Mouse (Mus musculus) ES-CJ7 (cell line): ENCODE measurements around the gene U2af2.

Experiments
- DNase-seq: peaks from one replicate; pipeline ENCODE4 v3.0.0; 2011; ENCODE audit warnings: low read depth, low spot score

U2af2 gene

DNA sequence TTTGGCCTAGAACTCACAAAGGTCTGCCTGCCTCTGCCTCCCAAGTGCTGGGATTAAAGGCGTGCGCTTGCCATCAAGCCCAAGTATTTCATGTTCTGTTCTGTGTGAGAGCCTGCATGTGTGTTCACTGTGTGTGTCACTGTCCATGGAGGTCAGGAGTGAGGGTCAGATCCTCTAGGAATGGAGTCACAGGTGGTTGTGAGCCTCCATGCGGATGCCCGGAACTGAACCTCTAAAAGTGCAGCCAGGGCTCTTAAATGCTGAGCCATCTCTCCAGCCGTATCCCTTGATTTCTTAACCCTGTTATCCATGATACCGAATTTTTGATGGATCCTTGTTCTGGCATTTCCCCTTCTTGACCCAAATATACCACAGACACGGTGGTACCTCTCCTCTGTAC lies 24.9 kb upstream of the U2af2 start:
- DNase-seq, result no peak

DNA sequence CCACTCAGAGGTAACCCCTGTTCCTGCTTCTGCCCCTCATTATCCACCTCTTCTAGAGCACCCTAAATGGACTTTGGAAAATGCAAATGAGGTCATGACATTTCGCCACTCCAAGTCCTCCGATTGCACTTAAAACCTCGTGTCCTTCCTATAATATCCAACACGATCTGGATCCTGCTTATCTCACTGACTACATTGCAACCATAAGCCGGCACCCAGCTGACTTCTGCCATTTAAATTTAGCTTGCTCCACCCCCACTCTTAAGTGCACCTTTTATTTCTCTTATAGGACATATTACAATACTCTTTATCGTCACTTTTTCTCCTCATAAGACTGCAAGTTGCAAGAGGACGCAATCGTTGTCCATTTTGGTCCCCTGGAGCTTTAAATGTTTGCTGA lies 24.5 kb upstream of the U2af2 start:
- no peak for DNase-seq

DNA sequence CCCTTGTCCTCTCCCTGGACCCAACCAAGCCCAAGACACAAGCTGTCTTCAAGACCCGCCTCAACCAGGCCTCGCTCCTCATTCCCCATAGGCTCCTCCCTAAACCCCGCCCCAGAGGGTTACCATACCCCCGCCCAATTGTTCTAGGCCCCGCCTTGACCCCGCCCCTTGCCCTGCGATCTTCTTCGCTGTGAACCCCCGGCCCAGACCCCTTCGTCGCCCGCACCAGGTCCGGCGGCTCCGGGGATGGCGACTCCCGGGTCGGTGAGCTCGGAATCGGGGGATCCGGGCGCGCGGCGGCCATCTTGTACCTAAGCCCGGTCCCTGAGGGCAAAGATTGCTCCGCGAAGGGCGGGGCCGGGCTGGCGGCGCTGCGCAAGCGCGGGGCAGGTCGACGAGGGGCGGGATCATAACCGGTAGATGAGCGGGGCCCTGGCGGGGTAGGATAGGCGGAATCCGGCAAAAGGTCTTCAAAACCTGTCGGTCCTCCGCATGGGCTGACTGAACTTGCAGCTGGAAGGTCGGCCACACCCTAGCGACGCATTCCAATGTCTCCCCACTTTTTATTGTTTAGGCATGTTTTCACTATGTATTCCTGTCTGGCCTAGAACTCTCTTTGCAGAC lies 23.7 kb upstream of the U2af2 start, which contains the start of gene Zfp784:
Zfp784 (minus strand) TSS at position 338 of the 624 bp plus-strand sequence.
- DNase-seq, result peak; percentile 87

DNA sequence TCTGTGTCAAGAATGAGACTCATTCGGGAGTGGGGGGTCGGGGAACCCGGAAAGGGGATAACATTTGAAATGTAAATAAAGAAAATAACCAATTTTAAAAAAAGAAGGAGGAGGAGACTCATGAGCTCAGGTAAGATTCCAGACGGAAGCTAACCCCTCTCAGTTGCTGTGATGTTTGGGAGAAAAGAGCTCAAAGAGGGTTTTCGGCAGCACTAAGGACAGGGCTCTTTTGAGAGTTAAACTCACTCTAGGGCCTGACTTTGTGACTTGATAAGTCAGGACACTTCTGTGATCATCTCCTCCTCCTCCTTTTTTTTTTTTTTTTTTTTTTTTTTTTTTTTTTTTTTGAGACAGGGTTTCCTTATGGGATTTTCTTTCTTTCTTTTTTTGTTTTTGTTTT lies 23.0 kb upstream of the U2af2 start:
- no peak for DNase-seq

DNA sequence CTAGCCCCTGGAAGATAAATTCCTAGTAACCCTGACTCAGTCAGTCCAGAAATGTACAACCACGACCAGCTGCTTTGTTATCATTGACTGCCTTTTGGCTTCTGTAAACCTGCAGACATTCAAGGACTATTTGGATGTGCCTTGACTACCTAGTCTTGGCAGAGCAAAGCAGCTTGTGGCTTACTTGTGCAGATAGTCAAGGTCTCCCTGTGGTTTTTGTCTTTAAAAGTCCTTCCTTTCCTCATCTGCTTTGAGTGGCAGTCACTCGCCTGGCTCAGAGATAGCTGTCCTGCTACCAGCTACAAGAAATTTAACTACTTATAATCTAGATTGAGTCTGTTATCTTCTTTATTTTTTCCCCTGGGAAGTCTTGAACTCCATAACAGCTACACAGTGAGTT lies 17.0 kb upstream of the U2af2 start:
- DNase-seq, result no peak

DNA sequence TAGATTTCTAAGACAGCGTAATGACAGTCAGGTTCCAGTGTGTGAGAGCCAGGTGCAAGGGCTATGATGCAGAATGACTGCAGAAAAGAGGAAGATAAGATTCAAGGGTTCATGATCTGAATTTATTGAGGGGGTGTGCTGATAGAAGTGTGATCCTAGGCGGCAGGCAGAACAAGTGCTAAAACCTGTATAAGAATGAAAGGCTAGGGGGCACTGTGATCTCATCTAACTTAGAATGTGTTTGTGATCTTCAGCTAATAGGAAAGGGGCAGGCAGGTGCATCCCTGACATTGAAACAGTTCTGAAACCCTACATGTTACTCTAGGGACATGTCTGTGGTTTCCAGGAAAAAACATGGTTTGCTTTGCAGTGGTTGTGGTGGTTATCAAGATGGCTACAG lies 15.8 kb upstream of the U2af2 start:
- DNase-seq, result no peak

DNA sequence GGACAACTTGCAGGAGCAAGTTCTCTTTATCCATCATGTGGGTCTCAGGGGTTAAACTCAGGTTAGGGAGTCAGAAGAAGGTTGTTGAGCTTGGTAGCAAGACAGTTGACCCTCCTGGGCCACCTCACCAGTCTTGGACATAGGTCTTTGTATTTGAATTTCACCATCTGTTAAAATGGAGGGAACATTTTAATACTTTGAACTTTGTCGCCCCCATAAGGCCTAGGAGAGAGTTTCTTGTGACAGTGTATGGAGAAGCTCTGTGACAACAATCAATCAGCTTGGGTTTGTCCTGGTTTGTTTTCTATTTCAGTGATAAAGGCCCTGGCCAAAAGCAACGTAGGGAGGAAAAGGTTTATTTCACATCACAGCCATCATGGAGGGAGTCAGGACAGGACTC lies 14.6 kb upstream of the U2af2 start:
- DNase-seq, result peak; percentile 58

DNA sequence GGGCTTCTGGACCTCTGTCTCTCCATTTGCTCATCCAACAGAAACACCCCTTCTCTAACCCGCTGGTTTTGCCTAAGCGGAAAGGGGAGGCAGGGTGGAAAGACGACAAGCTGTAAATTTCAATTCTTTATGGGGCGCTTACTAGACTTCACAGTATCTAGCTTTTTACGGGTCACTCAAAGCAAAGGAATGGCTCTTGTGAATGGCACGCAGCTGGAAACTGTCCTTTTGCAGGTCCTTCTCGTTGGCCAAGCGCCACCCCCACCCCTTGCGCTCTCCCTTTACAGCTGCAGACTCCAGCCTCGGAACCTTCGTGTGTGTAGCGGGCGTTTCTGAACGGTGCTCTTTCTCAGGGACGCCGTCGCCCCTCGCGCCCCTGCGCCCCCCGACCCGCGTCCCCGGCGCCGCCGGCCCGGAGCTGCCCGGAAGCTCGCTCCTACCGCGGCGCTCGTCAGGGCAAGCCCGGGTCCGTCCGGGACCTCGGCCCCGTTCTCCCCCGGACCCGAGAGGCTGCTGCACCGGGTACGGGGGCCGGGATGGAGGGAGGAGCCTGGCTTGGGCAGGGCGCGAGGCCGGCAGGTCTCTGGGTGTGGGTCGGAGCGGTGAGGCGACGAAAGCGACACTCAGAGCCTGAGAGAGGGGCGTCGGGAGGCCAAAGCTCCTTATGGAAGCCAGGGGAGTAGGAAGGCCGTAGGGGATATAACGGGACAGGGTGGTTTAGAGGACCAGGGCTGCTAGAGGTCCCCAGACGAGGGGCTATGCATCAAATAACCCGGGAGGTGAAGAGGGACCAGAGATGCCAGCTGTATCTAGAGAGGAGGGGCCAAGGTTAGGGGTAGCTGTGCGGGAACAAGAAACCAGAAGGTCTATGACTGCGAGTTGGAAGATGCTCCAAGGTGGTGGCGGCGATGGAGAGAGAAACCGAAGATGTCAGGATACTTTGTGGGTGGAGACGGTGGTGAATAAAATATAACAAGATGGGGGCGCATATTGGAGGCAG lies 10.4 kb upstream of the U2af2 start, which contains the start of gene Zfp580:
Zfp580 (plus strand) TSS at position 346 of the 1,000 bp plus-strand sequence.
- peak; percentile 77 for DNase-seq

DNA sequence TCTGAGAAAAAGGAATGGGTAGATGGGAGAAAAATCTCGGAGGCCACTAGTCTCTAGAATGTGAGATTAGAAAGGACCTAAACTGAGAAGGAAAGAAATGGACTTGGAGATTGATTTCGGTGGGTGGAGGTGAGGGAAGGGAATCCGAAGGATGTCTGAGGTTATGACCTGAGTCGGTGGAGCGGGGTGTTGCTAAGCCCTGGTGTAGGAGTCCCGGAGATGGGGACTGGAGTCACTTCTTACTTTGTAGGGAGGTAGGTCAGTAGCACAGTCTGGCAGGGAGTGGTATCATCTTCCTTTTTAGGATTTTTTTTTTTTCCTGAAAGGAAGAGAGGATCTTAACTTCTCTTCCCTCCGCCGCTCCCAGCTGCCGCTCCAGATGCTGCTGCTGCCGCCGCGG lies 9.5 kb upstream of the U2af2 start:
- peak; percentile 50 for DNase-seq

DNA sequence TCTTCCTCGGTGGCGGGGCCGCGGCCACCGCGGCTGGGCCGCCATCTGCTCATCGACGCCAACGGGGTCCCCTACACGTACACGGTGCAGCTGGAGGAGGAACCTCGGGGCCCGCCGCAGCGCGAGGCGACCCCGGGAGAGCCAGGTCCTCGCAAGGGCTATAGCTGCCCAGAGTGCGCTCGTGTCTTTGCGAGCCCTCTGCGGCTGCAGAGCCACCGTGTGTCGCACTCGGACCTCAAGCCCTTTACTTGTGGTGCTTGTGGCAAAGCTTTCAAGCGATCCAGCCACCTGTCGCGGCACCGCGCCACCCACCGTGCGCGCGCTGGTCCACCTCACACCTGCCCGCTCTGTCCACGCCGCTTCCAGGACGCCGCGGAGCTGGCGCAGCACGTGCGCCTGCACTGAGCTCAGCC lies 9.0 kb upstream of the U2af2 start:
- DNase-seq, result no peak

DNA sequence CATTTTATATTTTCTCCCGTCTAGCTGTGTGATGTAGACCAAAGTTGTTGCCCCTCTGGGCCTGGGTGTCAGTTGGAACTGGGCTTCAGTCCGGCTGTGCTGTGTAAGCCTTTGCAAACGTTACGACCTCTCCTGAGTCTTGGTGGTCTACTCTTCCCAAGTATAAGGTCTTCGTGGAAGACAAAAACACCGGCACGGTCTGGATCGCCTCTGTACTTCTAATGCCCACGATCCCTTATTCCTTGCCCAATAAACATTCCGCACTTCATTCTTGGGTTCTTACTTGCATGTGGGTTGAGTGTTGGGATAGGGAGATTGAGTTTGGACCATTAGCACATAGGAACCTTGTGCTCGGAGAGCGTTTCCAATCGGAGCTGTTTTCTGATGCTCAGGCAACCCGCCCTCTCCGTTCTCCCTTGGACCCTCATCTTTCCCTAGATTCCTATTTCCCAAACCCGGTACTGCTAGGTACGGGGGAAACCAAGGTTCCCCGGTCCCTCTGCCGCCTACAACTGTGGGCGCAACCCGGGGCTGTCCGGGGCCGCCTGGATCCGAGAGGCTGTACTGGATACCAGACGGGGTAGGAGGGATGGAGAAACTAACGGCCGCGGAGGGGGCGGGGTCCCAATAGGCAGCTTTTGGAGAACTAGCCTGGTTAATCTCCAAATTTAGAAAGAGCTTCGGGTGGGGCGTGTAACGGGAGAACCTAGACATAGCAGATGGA lies 8.3 kb upstream of the U2af2 start:
- peak; percentile 73 for DNase-seq

DNA sequence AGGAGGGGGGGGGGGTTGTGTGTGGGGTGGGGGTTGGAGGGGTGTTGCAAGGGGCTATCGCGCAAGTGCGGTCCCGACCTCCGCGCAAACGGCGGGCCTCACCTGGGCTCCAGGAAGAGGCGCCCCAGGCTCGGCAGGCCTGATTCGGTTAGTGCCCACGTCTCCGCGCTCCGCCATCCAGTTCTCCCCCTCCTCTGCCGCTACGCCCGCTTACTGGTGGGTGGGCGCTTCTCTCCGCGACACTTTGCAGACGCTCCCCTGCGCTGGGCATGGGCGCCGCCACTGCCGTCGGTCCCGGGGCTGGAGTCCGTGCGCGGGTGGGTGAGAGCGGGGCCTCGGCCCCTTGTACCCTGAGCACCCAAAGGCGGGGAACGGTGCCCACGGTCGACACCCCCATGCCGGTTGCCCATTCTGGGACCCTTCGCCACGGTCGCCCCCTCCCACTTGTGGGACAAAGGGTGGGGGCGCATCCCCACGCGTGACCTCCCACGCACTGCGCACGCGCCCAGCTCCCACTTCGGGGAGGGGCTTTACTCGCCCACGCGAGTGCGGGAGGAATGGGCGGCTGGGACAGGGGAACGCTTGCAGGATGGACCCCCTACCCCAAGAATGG lies 5.2 kb upstream of the U2af2 start:
- no peak for DNase-seq

DNA sequence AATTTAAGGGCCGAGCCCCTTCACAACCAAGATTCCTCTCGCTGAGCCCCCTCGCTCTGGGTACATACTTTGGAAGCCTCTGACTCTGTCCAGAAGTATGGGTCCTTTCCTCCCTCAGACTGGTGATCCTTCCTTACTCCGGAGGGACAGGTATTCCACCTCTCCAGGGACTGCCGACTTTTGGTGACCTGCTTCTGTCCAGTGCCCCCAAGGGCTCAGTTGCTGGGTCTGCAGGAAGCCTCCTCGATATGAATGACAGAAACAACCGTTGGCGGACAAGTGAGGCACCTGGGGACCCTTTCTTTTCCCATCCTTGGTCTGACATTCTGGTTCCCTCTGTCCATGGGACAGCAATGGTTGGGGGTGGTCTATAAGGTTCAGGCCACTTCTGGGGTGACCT lies 4.6 kb upstream of the U2af2 start:
- no peak for DNase-seq

DNA sequence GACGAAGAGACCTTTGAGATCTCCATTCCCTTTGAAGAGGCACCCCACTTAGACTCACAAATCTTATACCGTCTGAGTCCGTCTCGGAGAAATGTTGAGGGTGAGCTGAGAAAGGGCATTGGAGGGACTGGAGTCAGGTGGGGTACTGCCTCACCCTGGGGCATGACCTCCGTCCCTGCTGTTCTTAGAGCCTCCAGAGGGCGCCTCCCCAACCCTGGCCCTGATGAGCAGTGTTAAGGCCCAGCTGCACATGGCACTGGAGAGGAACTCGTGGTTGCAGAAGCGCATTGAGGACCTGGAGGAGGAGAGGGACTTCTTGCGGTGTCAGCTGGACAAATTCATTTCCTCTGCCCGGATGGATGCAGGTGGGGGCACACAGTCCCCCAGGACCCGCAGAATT lies 4.1 kb upstream of the U2af2 start:
- DNase-seq, result peak; percentile 71

DNA sequence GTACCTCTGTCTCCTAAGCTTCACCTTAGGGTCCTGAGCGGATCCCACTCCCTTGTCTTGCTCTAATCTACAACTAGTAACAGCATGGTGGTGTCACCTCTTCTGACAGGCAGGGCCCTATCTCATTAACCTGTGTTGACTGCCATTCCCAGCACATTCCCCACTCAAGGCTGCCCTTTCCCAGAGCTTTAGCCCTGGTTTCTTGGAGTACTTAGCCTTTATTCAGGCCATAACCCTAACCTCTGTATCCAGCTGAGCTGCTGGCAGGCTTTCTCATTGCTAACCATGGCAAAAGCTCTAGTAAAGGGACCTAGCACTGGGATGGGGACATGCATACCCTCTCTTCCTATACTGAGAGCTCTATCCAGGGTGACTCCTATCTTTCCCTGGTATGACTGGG lies 3.3 kb upstream of the U2af2 start:
- no peak for DNase-seq

DNA sequence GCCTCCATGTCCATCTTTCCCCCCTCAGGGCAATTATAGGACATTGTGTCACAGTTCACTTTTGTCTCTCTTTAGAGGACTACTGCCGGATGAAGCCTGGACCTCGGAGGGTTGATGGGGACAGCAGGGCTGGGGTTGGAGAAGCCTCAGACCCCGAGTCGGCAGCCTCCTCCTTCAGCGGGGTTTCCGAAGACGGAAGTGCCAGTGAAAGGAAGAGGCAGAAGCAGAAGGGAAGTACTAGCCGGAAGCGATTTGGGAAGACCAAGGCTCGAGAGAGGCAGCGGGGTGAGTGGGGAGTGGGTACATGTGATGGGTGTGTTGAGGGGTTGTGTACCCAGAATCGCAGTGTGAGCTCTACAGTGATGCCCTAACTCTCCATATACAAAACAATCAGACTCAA lies 2.5 kb upstream of the U2af2 start:
- no peak for DNase-seq

DNA sequence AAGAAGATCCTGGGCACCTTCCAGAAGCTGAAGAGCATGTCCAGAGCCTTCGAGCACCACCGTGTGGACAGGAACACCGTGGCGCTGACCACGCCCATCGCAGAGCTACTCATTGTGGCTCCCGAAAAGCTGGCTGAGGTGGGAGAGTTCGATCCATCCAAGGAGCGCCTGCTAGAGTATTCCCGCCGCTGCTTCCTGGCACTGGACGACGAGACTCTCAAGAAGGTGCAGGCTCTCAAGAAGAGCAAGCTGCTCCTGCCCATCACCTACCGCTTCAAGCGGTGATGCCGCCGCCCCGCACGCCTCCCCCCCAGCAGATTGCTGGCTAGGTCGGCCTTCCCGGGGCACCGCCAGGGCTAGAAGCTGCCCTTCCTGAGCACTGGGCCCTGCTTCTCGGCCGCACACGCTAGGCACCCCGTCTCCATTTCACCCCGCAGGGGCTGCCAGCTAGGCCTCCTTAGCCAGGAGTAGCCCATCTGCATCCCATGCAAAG lies 1.7 kb upstream of the U2af2 start:
- peak; percentile 88 for DNase-seq

DNA sequence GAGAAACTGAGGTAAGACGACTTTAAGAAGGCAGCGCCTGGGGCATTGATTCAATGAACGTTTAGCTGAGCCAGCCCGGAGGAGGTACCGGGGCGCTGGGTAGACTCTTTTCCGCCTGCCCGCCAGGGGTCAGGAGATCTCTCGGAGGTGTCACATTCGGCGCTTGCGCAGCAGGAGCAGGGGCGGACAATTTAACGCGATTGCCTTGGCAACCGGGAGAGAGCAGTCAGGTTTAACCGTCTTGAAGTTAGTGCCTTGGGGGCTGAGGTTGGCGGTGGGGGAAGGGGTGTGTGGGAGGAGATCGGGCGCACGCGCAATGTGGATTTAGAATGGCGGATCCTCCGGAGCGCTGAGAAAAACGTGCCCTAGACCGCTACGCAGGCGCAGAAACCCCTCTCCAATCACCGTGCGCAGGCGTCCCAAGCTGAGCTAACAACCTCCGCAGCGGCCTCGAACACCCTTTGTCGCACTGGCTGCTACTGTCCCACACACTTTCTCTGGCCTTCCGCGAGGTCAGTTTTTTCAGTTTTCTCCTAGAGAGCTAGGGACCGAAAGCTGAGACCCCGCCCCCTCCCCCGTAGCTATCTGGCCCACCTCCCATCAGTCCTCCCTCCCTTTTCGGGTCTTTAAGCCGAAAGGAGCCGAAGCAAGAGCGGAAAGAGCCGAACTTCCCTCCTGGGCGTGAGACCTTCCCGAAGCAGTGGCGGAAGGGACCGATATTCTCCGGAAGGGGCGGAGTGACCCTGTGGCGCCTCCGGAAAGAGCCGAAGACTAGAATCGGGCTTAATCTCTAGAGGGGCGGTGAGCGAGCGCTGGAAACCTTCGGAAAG lies 784 bp upstream of the U2af2 start:
- DNase-seq, result peak; percentile 99

DNA sequence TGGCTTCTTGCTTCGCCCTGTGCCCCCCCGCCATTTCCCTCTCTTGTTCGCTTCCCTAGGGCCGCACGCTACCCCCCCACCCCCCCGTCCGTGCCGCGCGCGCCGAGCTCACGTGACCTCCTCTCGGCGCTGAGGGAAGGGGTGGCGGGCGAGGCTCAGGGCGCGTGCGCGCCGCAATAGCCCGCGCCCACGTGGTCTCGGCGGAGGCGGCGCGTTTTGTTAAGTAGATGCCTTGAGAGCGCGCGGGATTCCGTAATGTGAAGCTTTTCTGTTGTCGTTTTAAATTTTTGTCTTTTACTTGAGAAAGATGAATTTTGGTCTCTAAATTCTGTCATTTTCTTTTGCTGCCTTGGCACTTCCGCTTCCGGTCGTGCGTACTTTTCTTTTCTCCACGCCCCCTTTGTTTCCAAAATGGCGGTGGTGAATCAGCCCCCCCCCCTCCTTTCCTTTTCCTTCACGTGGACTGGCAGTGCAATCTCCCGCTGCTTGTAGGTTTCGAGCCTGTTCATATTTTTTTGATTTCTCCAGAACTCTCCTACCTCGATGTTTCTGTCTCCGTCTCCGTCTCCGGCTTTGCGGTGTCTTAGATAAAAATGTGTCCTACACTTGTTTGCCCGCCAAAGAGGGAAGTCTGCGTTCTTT lies 538 bp downstream of the U2af2 start:
- peak; percentile 83 for DNase-seq

DNA sequence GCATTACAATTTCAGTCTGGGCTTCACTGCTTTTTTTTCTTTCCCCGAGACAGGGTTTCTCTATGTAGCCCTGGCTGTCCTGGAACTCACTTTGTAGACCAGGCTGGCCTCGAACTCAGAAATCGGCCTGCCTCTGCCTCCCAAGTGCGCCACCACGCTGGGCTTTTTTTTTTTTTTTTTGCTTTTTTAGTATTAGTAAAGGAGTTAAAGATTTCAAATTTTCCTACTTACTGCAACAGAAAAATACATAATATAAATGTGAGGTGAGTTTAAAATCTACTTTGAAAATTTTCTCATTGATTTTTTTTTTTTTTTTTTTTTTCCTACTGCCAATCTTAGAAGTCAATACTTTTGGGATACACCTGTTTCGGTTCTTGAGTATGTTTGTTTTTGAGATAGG lies 2.9 kb downstream of the U2af2 start:
- no peak for DNase-seq
